Mouse (Mus musculus): ENCODE data around the gene Wnt10b. TPM values are rescaled to one million over a fixed set of nuclear protein-coding genes. Genes with fewer than 3 reads are reported as not detected.
A peak's percentile ranks its signal among the peaks of the same experiment; 100 is the strongest.
"Not testable (repeated sequence)": the region's sequence is repeated elsewhere in the genome, so short reads cannot be mapped to it uniquely, and the experiment has no call there.

Wnt10b gene
- under 1 TPM; 0.16 to 0.59 (median 0.41) TPM for total RNA-seq (2022)

DNA sequence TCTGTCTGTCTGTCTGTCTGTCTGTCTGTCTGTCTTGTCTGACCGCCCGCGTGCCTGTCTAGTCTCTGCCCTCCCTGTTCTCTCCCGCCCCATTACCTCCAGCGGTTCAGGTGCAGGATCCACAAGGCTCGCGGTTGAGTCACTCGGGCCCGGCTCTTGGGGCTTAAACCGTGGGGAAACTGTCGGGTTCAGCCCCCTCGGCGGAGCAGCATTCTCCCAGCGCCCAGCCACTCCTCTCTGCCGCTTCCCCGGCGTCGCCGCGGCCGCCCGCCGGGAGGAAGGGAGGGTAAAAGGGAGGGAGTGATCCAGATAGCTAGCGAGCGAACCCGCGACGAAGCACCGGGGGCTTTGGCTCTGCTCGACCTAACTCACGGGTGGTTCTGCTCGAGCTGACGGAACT, at the start of gene Wnt10b:
Gene Wnt10b (minus strand): TSS at position 389 of the 400 bp plus-strand sequence.
- no peak for DNase-seq (ENCODE audit: low spot score in 2 of 2)

DNA sequence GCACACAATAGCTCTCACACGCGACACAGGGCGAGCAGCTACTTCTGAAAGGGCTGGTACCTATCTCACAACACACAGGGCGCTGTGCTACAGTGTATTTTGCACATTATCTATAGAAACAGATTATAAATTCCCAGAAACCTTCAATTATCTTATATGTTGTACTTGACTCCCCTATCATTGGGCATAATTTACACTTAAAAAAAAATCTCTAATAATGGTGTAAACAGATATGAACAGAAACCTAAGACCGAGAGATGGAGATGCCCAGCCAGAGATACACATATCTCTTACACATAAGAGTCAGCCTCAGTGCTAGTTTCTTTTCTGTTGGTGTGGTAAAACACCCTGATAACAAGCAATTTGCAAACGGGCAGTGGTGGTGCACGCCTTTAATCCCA, 49.7 kb upstream of the Wnt10b start:
- DNase-seq (ENCODE audit: low spot score in 2 of 2) = no peak

DNA sequence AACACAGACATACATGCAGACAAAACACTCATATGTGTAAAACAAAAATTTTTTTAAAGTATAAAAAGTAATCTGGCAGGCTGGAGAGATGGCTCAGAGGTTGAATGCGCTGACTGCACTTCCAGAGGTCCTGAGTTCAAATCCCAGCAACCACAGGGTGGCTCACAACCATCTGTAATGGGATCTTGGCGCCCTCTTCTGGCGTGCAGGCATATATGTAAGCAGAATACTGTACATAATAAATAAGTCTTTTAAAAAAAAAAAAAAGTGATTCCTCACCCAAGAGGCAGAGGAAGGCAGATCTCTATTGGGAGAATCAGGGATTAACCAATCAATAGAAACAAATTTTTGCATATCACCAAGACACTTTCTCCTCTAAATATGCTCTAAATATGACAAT, 45.5 kb upstream of the Wnt10b start:
- no peak for DNase-seq (ENCODE audit: low spot score in 2 of 2)

DNA sequence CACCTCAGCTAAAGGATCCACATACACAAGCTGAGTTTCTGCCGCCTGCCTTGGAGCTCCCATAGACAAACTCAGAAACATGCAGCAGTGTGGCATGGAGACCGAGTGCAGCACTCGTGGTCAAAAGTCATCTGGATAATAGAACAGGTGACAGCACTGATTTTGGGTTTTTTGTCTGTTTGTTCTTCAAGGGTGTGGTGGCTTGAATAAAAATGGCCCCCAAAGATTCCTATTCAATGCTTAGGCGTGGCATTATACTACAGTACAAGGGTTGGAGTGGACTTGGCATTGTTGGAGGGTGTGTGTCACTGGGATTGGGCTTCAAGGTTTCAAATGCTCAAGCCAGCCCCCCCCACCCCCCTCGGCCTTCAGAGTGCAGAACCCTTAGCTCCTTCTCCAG, 44.2 kb upstream of the Wnt10b start:
- DNase-seq (ENCODE audit: low spot score in 2 of 2) = no peak

DNA sequence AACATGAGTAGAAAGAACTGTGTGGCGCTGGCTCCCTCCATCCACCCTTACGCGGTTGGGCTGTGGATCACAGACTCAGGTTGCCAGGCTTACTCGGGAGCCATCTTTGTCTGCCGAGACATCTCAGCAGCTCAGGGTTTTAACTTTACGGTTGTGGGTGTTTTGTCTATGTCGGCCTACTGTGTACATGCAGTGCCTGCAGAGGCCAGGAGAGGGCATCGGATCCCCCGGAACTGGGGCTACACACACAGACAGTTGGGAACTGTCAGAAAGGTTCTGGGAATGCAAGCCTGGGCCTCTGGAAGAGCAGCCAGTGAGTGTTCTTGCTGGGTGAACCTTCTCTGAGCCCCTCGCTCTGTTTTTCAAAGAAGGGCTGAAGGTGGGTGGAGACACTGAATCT, 43.5 kb upstream of the Wnt10b start:
- no peak for DNase-seq (ENCODE audit: low spot score in 2 of 2)

DNA sequence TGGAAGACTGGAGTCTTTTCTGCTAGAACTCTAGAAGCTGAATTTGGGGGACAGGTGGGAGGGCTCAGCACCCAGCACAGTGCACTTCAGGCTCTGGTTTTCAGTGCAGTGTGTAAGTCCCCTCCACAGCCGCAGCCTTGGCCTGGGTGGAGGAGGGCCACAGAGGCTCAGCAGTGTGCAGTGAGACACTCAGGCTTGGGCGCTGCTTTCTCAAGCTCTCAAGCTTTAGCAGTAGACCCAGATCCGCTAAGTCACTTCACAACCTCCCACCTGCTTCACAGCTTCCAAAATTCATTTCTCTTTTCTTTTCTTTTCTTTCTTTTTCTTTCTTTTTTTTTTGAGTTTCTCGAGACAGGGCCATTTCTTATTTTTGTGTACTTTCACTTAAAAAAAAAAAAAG, 43.0 kb upstream of the Wnt10b start:
- no peak for DNase-seq (ENCODE audit: low spot score in 2 of 2)

DNA sequence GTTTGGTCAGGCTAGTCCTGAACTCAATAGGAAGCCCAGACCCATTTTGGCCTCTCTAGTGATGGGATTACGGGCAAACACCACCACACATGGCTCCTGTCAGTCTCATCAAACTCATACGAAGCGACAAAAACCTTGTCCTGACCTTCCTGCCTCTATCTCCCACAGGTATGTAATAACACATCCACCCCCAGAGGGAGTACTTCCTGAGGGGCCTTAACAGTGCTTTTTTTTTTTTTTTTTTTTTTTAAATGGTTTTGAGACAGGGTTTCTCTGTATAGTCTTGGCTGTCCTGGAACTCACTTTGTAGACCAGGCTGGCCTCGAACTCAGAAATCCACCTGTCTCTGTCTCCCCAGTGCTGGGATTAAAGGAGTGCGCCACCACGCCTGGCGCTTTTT, 40.2 kb upstream of the Wnt10b start:
- DNase-seq (ENCODE audit: low spot score in 2 of 2) = no peak

DNA sequence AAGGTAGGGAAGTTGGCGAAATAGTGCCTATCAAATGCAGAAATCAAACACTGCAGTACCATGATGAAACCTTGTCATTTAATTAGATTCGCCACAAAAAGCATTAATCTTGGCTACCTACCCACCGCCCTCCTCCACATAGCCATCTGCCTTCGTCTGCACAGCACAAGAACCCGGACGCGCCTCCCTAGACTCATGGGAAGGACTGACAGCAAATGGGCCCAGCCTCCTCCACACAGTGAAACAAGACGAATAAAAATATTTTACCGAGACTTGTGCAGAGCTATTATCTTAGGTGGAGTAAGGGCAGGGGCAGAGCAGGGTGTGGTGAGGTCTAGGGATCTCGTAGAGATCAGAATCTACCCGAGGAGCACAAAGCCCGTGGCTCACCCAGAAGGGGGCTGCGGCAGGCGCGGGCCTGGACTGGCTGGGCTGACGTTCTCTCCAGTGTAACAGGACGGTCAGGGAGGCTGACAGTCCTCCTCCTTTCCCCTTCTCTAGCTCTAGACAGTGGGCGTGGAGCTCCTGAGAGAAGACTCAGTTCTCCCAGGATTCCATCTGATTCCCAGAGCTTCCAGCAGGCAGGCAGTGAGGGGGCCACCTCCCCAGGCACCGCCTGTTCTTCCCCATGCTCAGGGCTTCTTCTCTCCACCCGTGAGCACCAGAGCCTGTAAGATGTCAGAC, 34.9 kb upstream of the Wnt10b start:
- DNase-seq (ENCODE audit: low spot score in 2 of 2) = peak; percentile 85 to 88

DNA sequence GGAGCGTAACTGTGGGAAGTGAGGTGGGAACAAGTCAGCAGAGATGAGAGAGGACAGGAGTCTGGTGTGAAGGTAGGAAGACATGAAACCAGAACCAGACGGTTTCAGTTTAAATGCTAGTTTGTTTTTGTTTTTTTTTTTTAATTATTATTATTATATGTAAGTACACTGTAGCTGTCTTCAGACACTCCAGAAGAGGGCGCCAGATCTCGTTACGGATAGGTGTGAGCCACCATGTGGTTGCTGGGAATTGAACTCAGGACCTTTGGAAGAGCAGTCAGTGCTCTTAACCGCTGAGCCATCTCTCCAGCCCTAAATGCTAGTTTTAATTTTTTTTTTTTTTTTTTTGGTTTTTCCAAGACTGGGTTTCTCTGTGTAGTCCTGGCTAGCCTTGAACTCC, 32.3 kb upstream of the Wnt10b start:
- DNase-seq (ENCODE audit: low spot score in 2 of 2) = not testable (repeated sequence)

DNA sequence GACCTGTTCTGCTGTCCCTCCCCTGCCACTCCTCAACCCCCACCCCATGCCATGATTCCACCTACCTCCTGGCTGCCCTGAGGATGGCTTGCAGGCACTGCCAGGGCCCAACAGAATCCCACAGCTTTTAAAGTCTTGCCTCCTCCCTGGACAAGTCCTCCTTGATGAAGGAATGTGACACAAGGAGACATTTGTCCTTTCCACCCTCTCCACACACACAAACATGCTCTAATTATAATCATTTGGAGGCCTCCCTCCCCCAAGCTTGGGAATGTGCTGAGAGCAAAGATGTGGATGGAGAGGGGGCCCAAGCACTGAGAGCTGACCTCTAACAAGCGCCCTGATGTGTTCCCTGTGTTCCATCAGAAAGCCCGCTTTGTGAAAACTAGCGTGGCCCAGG, 31.4 kb upstream of the Wnt10b start, which contains the start of gene Ddn:
Gene Ddn (minus strand): TSS at position 101 of the 400 bp plus-strand sequence.
- DNase-seq (ENCODE audit: low spot score in 2 of 2) = no peak

DNA sequence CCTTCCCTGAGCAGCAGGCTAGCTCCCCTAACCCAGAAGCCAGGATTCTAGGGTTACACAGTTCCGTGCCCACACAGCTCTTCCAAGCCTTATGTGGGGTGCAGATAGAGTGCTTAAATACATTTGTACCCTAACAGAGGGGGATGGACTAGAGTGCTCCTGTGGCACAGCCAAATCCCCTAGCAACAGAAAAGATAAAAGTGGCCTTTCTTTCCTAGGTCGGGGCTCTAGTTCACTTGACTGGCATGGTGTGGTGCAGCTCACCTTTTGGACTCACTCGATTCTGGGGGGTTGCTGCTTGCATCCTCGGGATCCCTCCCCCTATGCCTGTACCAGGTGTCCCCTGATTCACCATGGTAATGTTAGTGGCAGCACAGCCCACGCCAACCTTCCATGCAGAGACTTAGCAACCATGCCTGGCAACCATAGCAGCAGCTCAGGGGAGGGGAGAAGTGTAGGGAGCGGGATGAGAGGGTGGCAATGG, 30.7 kb upstream of the Wnt10b start:
- peak; percentile 87 to 92 for DNase-seq (ENCODE audit: low spot score in 2 of 2)

DNA sequence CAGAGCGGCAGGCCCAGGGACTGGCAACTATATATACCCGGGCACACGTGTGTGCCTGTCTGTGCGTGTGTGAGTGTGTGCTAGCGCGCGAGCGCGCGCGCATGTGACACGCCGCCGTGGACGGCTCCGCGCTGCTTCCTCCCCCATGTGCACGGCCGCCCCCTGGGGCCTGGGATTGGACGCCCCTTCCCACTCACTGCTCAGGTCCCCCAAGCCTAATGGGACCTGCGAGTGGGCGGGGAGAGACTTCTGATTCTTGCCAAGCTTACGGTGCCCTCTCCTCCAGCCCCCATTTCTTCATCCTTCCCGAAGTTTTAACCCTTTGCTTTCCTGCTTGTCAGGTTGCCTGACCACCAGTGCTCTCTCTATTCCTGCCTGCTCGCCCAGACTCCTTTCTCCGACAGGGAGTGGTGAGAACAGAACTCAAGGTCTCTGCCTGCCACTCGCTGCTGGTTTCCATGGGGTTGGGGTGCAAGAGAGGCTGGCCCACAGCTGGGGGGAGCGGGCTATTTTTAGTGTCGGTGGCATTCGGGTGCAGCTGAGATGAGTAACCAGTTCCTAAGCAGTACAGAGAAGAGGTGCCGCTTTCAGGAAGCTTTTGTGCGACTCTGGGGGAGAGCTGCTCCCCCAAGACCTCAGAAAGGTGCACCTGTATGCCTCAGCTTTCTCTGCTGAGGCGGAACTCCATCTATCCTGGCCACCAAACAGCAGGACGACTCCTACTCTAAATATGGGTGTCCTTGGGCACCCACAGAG, 30.1 kb upstream of the Wnt10b start:
- peak; percentile 78 to 83 for DNase-seq (ENCODE audit: low spot score in 2 of 2)

DNA sequence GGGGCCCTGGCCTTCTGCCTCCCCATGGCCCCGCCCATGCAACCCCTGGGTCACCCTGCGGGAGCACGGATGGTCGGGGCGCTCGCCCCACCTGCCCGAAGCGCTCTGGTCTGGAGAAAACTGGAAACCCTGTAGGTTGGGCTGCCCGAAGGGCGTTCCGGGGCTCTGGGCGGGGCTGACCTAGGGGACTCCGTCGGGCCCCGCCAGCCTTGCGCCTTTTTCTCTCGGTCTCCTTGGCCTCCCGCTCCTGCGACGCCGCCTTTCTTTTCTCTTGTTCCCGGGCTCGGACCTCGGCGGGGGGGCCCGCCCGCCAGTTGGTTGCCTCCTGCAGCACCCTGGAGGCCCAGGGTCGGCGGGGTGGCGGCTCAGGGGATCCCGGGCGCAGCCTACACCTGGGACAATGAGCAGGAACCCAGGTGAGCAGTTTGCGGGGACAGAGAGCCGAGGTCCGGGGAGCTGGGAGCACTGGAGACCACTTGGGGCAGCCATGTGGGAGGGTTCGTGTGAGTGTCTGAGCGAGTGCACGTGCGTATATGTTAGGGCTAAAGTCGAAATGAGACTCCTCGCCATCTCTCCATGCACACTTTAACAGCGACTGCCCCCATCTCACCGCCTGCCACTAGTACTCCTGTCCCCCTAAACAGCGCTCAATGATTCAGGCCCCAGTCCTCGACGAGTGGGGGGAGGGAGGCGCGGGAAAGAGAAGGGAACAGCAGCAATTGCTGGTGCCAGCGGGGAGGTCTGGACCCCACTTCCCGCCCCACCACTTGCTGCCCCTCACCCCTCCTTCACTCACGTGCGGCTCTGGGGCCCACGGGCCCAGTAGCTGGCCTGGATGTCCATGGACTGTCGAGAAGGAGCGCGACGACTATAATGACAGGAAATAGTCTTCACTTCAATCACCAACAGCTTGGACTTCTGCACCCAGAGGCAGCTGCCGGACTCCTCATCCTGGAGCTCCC, 29.1 kb upstream of the Wnt10b start:
- no peak for DNase-seq (ENCODE audit: low spot score in 2 of 2)

DNA sequence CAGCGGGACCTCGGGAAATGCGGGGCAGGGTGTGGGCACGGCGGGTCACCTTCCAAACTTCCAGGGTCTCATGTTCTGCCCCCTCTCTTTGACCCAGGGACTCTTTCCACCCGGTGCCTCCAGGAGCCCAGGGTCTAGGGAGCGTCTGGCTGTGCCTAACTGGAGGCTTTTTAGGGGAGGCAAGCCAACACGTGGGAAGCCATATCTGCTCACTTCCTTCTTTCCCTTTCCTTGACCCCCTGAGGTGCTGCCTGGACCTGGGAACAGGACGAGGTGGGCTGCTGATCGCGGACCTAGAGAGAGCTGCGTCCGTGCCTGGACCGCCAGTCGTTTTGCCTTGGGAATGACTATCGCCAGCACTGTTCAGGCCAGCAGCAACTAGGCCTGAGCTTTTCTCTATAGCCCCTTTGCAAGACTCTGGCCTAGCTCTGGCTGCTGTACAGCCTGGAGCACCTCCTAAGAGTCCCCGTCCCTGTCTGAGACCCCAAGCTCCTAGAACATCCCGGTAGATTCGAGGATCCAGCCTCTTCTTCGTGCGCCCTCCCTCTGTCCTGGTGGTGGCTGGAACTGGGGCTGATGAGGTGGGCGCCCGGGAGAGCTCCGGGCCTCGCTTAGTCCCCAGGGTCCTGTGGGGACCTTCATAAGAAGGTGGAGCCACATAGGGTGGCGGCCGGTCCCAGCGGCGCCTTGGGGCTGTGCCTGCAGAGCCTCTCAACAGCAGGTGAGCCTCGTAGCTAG, 28.3 kb upstream of the Wnt10b start:
- DNase-seq (ENCODE audit: low spot score in 2 of 2) = no peak

DNA sequence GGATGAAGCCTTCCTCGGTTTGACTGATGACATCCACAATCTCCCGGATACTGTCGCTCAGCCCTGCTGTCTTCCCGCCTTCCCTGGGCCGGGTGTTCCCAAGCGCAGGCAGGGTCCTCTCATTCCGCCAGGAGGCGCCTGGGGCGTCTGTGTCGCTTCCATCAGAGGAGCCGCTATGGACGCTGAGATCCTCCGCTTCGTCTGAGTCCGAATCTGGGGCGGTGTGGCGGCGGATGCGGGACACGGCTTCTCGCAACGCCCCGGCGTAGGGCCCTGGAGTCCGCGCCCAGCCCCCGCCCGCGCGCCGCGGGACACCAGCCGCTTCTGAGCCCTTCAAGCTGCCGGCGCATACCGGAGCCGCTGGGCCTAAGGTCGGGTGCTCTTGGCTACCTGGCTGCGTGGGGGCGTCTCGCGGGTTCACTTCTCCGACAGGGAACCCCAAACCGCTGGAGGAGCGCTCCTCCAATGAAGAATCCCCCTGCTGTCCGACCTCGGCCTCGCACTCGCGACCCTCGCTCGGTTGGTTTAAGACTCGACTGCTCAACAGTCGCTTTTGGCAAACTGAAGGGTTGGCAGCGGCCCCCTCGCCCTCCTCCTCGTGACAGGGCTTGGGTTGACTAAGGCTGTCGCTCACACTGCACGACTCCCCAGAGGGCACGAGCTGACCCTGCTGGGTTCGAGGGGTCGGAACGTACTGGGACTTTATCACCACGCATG, 27.5 kb upstream of the Wnt10b start:
- peak; percentile 65 to 77 for DNase-seq (ENCODE audit: low spot score in 2 of 2)

DNA sequence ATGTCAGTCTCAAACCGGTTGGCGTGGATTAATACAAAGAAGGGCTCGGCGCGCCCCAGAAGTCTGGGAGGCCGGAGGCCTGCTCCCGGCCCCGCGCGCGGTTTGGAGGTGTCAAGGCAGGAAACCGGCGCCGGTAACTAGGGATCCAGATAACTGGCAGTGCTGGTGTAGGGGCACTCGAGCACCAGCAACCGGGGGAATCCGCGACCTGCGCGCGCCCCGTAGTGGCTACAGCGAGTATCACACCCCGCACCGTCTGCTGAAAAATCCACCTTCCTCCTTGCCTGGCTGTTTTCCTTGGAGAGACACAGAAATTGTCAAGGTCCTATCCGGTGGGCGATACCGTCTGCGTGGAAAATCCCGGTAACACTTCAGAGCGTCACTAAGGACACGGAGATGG, 26.1 kb upstream of the Wnt10b start:
- DNase-seq (ENCODE audit: low spot score in 2 of 2) = peak; percentile 79 to 92

DNA sequence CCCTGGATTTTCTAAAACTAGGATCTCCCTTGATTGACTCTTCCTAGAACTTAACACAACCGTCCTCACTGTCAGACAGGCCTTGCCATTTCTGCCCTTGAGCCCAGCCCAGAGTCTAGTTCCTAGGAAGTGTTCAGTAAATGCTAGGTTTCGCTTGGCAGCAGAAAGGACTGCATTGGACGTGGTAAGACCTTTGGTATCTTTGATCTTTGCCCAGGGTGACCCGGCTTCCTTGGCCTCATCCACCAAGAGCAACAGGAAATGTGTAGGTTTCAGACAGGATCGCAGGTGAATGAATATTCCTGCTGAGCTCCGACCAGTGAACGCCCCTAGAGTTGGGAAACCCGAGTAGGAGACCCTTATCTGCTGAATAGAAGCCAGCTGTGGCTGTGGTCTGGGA, 25.0 kb upstream of the Wnt10b start:
- no peak for DNase-seq (ENCODE audit: low spot score in 2 of 2)

DNA sequence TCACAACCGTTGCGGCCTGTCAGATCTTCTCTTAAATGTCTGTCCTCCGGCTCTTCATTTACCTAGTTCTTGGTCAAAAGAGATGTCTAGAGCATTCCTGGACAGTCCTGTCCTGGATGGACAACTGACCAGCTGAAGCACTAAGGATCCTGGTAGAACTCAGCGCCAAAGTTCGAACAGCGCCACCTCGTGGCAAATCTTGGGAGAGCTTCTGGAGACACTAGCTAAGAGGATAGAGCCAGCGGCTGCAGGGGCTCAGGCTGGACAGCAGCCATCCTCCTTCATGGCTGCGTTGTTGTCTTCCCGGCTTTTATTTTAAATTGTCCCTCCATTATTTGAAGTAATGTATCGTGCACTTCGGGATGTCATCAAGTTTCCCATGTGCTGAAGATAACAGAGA, 21.4 kb upstream of the Wnt10b start:
- DNase-seq (ENCODE audit: low spot score in 2 of 2) = peak in 1 of 2 experiments; percentile 82

DNA sequence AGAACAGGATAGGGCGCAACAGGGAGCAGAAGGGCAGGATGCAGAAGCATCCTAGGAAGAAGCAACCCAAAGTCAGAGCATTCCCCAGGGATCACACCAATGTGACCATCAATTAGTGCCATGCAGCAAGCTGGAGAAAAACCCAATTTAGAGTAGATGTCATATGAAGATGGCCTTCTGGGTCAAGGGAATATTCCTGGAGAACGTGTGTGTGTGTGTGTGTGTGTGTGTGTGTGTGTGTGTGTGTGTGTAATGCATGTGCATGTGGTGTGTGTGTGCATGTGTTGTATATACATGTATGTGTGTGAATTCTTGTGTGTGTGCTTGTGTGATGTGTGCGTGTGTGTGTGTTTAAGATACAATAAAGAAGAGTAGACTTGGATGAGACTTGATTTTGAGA, 21.0 kb upstream of the Wnt10b start:
- no peak for DNase-seq (ENCODE audit: low spot score in 2 of 2)

DNA sequence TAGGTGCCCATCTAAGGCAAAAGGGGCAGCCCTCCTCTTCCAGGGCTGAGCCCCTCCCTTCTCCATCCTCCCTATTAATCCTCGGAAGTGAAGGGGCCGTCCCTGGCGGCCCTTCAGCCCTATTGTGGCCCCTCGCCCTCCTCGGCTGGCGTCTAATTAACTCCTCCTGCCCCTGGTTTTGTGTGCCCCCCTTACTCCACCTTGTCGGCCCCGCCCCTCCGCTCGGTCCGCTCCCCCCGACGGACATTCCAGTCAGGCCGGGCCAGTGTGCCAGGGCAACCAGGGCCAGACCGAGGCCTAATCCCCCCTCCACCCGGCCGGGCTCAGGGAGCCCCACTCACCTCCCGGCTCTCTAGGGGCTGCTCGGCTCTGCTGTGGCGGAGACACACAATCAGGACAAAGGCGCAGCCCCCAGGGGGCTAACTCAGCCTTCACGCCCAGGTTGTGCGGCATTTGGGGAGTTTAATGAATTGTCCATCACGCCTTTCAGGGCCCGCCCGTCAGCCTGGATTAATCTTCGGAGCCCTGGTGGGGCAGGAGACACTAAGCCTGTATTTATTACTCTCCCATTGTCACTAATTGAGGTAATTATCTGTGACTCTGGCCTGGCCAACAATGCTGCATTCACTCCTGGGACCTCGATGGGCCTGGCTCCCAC, 20.0 kb upstream of the Wnt10b start:
- no peak for DNase-seq (ENCODE audit: low spot score in 2 of 2)
